Mouse (Mus musculus) bone marrow, adult 2 months (tissue): ENCODE results near the gene Rims1.

Source experiments
- CTCF ChIP-seq: fragments of 200-500 bp; IDR thresholded peaks from 2 replicates; pipeline ENCODE4 v1.5.1; 2011; ENCODE audit warnings: low read length, control low read depth; ENCODE audit not compliant: control insufficient read depth, insufficient read depth
- POLR2A ChIP-seq: fragments of 200-500 bp; IDR thresholded peaks from 2 replicates; pipeline ENCODE4 v1.6.1; 2011; ENCODE audit warnings: low read depth, mild to moderate bottlenecking, control low read depth, low read length, borderline replicate concordance; ENCODE audit not compliant: control insufficient read depth

GRCm38 (mm10) chr1:22596197-22596596 lies 209.6 kb downstream of the Rims1 start:
- TF ChIP-seq POLR2A: no peak
- no peak for TF ChIP-seq CTCF
